Mouse (Mus musculus): ENCODE data around the gene Olfr1065. TPM values are rescaled to one million over a fixed set of nuclear protein-coding genes. Genes with fewer than 3 reads are reported as not detected.

Olfr1065 gene
- polyA plus RNA-seq, 1 experiment from 2014 or later: not detected

DNA sequence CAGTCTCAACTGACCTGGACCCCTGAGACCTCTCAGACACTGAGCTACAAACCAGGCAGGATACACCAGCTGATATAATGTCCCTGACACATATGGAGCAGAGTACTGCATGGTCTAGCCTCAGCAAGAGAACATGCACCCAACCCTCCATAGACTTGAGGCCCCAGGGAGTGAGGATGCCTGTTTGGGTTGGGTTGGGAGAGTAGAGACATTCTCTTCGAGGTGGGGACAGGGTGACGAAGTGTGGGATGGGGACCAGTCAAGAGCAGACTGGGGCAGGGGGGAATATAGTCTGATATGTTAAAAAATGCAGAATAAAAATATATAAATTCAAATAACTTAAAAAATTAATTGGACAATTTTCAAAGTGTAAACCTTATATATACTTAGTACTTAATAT, 55.3 kb downstream of the Olfr1065 start:
- Histone ChIP-seq H3K9me3 (replicated peaks; ENCODE audit: control insufficient read depth, low read length) (no peaks in the 10 kb centered on the region), H3K36me3 (ENCODE audit: control insufficient read depth, insufficient read depth, low read length) (no peaks in the 10 kb centered on the region), H3K9ac (ENCODE audit: low read length) (no peak overlapping the region), H3K4me1 (ENCODE audit: control insufficient read depth, insufficient read depth, low read length) (no peaks in the 10 kb centered on the region), H3K4me2 (ENCODE audit: low read depth, low read length) (no peak overlapping the region), H3K4me3 (replicated peaks; ENCODE audit: low read length) (no peak overlapping the region), H3K27ac (ENCODE audit: low read length) (no peak overlapping the region), H3K27me3 (ENCODE audit: control insufficient read depth, insufficient read depth, low read length) (no peaks in the 10 kb centered on the region)
- WGBS: 84% methylated on average over 2 of the region's 2 CpGs
- ATAC-seq (ENCODE audit: insufficient read depth, low FRiP score): no peak

Other genes starting within 250 kb of the Olfr1065 start
- not detected in 2 replicates for gene Olfr1045, start 247.6 kb downstream of the Olfr1065 start, polyA plus RNA-seq (2015; fragmentation: Nextera tagmentation; extraction: Ambion mirVana)
- gene Olfr1046, start 231.3 kb downstream of the Olfr1065 start, polyA plus RNA-seq (2015; fragmentation: Nextera tagmentation; extraction: Ambion mirVana): not detected in 2 replicates
- not detected in 2 replicates for gene Olfr1047, start 219.2 kb downstream of the Olfr1065 start, polyA plus RNA-seq (2015; fragmentation: Nextera tagmentation; extraction: Ambion mirVana)
- gene Olfr1048, start 210.3 kb downstream of the Olfr1065 start, polyA plus RNA-seq (2015; fragmentation: Nextera tagmentation; extraction: Ambion mirVana): not detected in 2 replicates
- gene Olfr1049, start 192.3 kb downstream of the Olfr1065 start, polyA plus RNA-seq (2015; fragmentation: Nextera tagmentation; extraction: Ambion mirVana): not detected in 2 replicates
- gene Olfr1051, start 171.5 kb downstream of the Olfr1065 start, polyA plus RNA-seq (2015; fragmentation: Nextera tagmentation; extraction: Ambion mirVana): not detected in 2 replicates
- not detected in 2 replicates for gene Olfr1052, start 158.1 kb downstream of the Olfr1065 start, polyA plus RNA-seq (2015; fragmentation: Nextera tagmentation; extraction: Ambion mirVana)
- not detected in 2 replicates for gene Olfr1053, start 135.3 kb downstream of the Olfr1065 start, polyA plus RNA-seq (2015; fragmentation: Nextera tagmentation; extraction: Ambion mirVana)
- not detected in 2 replicates for gene Olfr1054, start 115.2 kb downstream of the Olfr1065 start, polyA plus RNA-seq (2015; fragmentation: Nextera tagmentation; extraction: Ambion mirVana)
- not detected in 2 replicates for gene Olfr1055, start 100.3 kb downstream of the Olfr1065 start, polyA plus RNA-seq (2015; fragmentation: Nextera tagmentation; extraction: Ambion mirVana)
- gene Olfr1056, start 88.1 kb downstream of the Olfr1065 start, polyA plus RNA-seq (2015; fragmentation: Nextera tagmentation; extraction: Ambion mirVana): not detected in 2 replicates
- not detected in 2 replicates for gene Olfr1057, start 72.2 kb downstream of the Olfr1065 start, polyA plus RNA-seq (2015; fragmentation: Nextera tagmentation; extraction: Ambion mirVana)
- not detected in 2 replicates for gene Olfr1058, start 62.0 kb downstream of the Olfr1065 start, polyA plus RNA-seq (2015; fragmentation: Nextera tagmentation; extraction: Ambion mirVana)
- not detected in 2 replicates for gene Olfr1061, start 36.5 kb downstream of the Olfr1065 start, polyA plus RNA-seq (2015; fragmentation: Nextera tagmentation; extraction: Ambion mirVana)
- gene Olfr1062, start 23.8 kb downstream of the Olfr1065 start, polyA plus RNA-seq (2015; fragmentation: Nextera tagmentation; extraction: Ambion mirVana): not detected in 2 replicates
- gene Olfr1066, start 5.7 kb upstream of the Olfr1065 start, polyA plus RNA-seq (2015; fragmentation: Nextera tagmentation; extraction: Ambion mirVana): not detected in 2 replicates
- not detected in 2 replicates for gene Olfr228, start 36.8 kb upstream of the Olfr1065 start, polyA plus RNA-seq (2015; fragmentation: Nextera tagmentation; extraction: Ambion mirVana)
- not detected in 2 replicates for gene Olfr1076, start 57.9 kb upstream of the Olfr1065 start, polyA plus RNA-seq (2015; fragmentation: Nextera tagmentation; extraction: Ambion mirVana)
- not detected in 2 replicates for gene Olfr1079, start 91.9 kb upstream of the Olfr1065 start, polyA plus RNA-seq (2015; fragmentation: Nextera tagmentation; extraction: Ambion mirVana)
- gene Olfr1080, start 107.6 kb upstream of the Olfr1065 start, polyA plus RNA-seq (2015; fragmentation: Nextera tagmentation; extraction: Ambion mirVana): not detected in 2 replicates
- not detected in 2 replicates for gene Olfr1082, start 148.4 kb upstream of the Olfr1065 start, polyA plus RNA-seq (2015; fragmentation: Nextera tagmentation; extraction: Ambion mirVana)
- not detected in 2 replicates for gene Olfr1084, start 189.1 kb upstream of the Olfr1065 start, polyA plus RNA-seq (2015; fragmentation: Nextera tagmentation; extraction: Ambion mirVana)
- not detected in 2 replicates for gene Olfr1085, start 211.4 kb upstream of the Olfr1065 start, polyA plus RNA-seq (2015; fragmentation: Nextera tagmentation; extraction: Ambion mirVana)
- not detected in 2 replicates for gene Olfr1086, start 229.5 kb upstream of the Olfr1065 start, polyA plus RNA-seq (2015; fragmentation: Nextera tagmentation; extraction: Ambion mirVana)
- gene Olfr1087, start 247.8 kb upstream of the Olfr1065 start, polyA plus RNA-seq (2015; fragmentation: Nextera tagmentation; extraction: Ambion mirVana): not detected in 2 replicates